Mouse (Mus musculus) ES-Bruce4 (cell line): ENCODE results near the gene Avp.

Experiments used
- CTCF ChIP-seq: IDR thresholded peaks from one replicate; pipeline ENCODE4 v1.8.1; 2011; ENCODE audit warnings: low read depth, low read length
- EP300 ChIP-seq: IDR thresholded peaks from 2 replicates; pipeline ENCODE4 v1.6.1; 2011; ENCODE audit warnings: low read depth, low read length; ENCODE audit not compliant: insufficient read depth
- POLR2A ChIP-seq: IDR thresholded peaks from one replicate; pipeline ENCODE4 v1.8.1; 2011; ENCODE audit warnings: low read length; ENCODE audit not compliant: insufficient read depth

DNA sequence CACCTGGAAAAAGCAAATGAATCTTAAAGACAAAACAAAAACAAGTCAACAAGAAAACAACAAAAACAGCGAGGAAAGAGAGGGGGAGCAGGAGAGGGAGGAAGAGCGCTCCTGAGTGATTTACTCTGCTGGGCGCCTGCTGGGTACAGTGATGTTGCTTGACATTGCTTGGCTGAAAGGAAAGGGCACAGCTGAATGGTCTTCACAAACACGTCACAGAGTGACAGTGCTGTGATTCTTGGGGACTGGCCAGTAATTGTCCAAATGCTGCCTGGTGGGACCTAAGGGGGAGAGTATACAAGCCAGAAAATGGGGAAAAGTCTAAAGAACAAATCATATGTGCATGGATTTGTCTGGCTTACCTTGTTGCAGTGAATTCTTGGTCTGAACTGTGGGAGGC, 19.8 kb upstream of the Avp start:
- TF ChIP-seq CTCF (no peak), POLR2A (no peak), EP300 (no peak)
